Comparison of ENCODE assay signal across 8 mouse cellular contexts in the genomic region with DNA sequence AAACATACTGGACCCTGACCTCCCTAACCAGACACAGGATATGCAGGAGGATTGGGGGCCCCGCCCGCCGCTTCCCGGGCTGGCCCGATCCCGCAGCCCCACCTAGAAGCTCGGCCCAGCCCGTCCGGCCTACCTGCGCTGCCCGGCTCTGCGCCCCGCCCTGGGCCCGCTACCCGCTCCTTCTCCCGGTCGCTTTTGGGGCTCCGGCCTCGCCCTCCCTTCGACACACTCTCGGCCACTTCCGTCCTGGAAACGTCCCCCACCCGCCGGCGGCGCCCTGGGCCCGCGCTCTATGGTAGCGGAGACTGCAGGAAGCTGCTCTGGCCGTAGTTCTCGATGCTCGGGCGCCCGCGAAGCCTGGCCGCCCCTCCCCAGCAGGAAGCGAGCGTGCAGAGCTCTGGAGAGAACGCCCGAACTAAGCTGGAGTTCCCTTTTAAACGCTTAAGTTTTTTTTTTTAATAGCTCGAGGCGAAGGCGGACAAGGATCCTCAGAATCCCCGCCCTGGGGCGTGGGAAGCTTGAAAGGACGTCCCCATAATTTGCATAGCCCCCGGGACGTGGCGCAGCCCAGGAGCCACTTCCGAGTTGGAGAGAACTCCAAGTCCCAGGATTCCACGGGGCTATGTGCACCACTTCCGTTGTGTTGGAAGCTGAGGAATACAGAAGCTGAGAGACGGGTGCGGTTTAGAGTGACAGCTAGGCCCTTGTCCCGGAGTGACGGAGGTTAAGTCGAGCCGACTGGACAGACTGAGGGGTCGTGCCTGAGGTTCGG. TPM values are rescaled to one million over a fixed set of nuclear protein-coding genes. Genes with fewer than 3 reads are reported as not detected.
DNase-seq lines count a peak whose midpoint lies in the region; ATAC-seq lines count a peak whose summit lies in the region.

Gene Creb3 (plus strand): TSS at position 336 of the 772 bp plus-strand sequence.
Gene Tln1 (minus strand): TSS at position 695 of the 772 bp plus-strand sequence.

- 0% methylated on average over 62 of the region's 62 CpGs for WGBS in heart, embryonic 14.5 days
- under 1% methylated on average over 62 of the region's 62 CpGs for WGBS in liver, embryonic 13.5 days (ENCODE audit: insufficient replicate concordance)
- under 1% methylated on average over 62 of the region's 62 CpGs for WGBS in stomach, embryonic 16.5 days

- peaks cover 38 to 54% of the 10 kb centered on the region in 2 experiments for H3K4me1 ChIP-seq in heart, embryonic 14.5 days (ENCODE audit: control insufficient read depth in 2 of 2, insufficient read depth in 2 of 2, low read length in 2 of 2)
- H3K4me1 ChIP-seq in liver, embryonic 13.5 days (replicated peaks) = peaks cover 57% of the 10 kb centered on the region
- peaks cover 50% of the 10 kb centered on the region for H3K4me1 ChIP-seq in stomach, embryonic 16.5 days (ENCODE audit: control insufficient read depth, insufficient read depth, low read length)

- peak within 1 kb of the TSS; percentile 88 for H3K4me2 ChIP-seq in heart, embryonic 14.5 days (ENCODE audit: low read length)
- peak within 1 kb of the TSS; percentile 89 for H3K4me2 ChIP-seq in liver, embryonic 13.5 days
- peak within 1 kb of the TSS; percentile 96 for H3K4me2 ChIP-seq in stomach, embryonic 16.5 days (ENCODE audit: low read depth, low read length)

- peak; percentile 80 for ATAC-seq in CD4-positive, CD25-positive, alpha-beta regulatory T cell, adult 4 months
- ATAC-seq in heart, embryonic 14.5 days (ENCODE audit: insufficient number of reproducible peaks, insufficient read depth, low FRiP score, low read depth) = peak; percentile 85
- ATAC-seq in liver, embryonic 13.5 days (ENCODE audit: low read depth) = peak; percentile 87
- ATAC-seq in stomach, embryonic 16.5 days (ENCODE audit: insufficient read depth, low FRiP score) = peak; percentile 91

- H3K36me3 ChIP-seq in heart, embryonic 14.5 days (ENCODE audit: control insufficient read depth, insufficient read depth, low read length) = peaks cover 42% of the 10 kb centered on the region
- peaks cover 37% of the 10 kb centered on the region for H3K36me3 ChIP-seq in liver, embryonic 13.5 days
- H3K36me3 ChIP-seq in stomach, embryonic 16.5 days (ENCODE audit: control insufficient read depth, insufficient read depth, low read length) = peaks cover 20% of the 10 kb centered on the region; the same call in 1 of the 2 replicates

- no peaks in the 10 kb centered on the region for H3K9me3 ChIP-seq in heart, embryonic 14.5 days (ENCODE audit: control insufficient read depth, low read length)
- no peaks in the 10 kb centered on the region for H3K9me3 ChIP-seq in liver, embryonic 13.5 days (replicated peaks)
- H3K9me3 ChIP-seq in stomach, embryonic 16.5 days (replicated peaks; ENCODE audit: control insufficient read depth, low read length) = no peaks in the 10 kb centered on the region

- H3K9ac ChIP-seq in heart, embryonic 14.5 days (ENCODE audit: low read length) = peak within 1 kb of the TSS; percentile 99
- H3K9ac ChIP-seq in liver, embryonic 13.5 days = peak within 1 kb of the TSS; percentile 89
- peak within 1 kb of the TSS; percentile 98 for H3K9ac ChIP-seq in stomach, embryonic 16.5 days (ENCODE audit: low read length)

- DNase-seq in c-Kit-negative CD71-positive TER-119-positive erythroid progenitor cells, embryonic 14.5 days (ENCODE audit: low read depth, low spot score) = peak; percentile 90
- peak; percentile 94 for DNase-seq in fibroblast of lung, adult 2 months (ENCODE audit: low read depth)
- peak; percentile 97 for DNase-seq in kidney, postnatal 14 days
- DNase-seq in liver, embryonic 13.5 days = peak; percentile 94
- peak; percentile 94 for DNase-seq in neural tube, embryonic 10.5 days (ENCODE audit: extremely low spot score, low spot score)

- peak within 1 kb of the TSS; percentile 93 to 99 for H3K4me3 ChIP-seq in heart, embryonic 14.5 days (ENCODE audit: control insufficient read depth in 1 of 2, insufficient read depth in 1 of 2, low read depth in 1 of 2, low read length in 2 of 2)
- peak within 1 kb of the TSS; percentile 72 for H3K4me3 ChIP-seq in liver, embryonic 13.5 days (replicated peaks)
- H3K4me3 ChIP-seq in stomach, embryonic 16.5 days (replicated peaks; ENCODE audit: low read length) = peak within 1 kb of the TSS; percentile 93

- no peaks in the 10 kb centered on the region for H3K27me3 ChIP-seq in heart, embryonic 14.5 days (ENCODE audit: control insufficient read depth, insufficient read depth, low read length)
- no peaks in the 10 kb centered on the region for H3K27me3 ChIP-seq in liver, embryonic 13.5 days
- H3K27me3 ChIP-seq in stomach, embryonic 16.5 days (ENCODE audit: control insufficient read depth, insufficient read depth, low read length) = no peaks in the 10 kb centered on the region

- H3K27ac ChIP-seq in heart, embryonic 14.5 days (replicated peaks in 1 of 2; ENCODE audit: control insufficient read depth in 1 of 2, insufficient read depth in 1 of 2, low read depth in 2 of 2, low read length in 2 of 2) = peak within 1 kb of the TSS; percentile 100
- peak within 1 kb of the TSS; percentile 99 for H3K27ac ChIP-seq in liver, embryonic 13.5 days
- peak within 1 kb of the TSS; percentile 100 for H3K27ac ChIP-seq in stomach, embryonic 16.5 days (ENCODE audit: low read length)

RNA-seq across cellular contexts. Expression of gene Creb3, which starts in this region (rescaled TPM):
- 100 to 1,000 TPM; 114 to 125 TPM for polyA plus RNA-seq in CD4-positive, CD25-positive, alpha-beta regulatory T cell, adult 4 months (2017; shearing (Covaris generic))
- polyA plus RNA-seq in heart, embryonic 14.5 days (2014; fragmentation: Nextera tagmentation; extraction: Ambion mirVana) = 57.3 and 62.3 TPM in 2 replicates
- 20.6 and 21.9 TPM in 2 replicates for polyA plus RNA-seq in liver, embryonic 13.5 days (2015; fragmentation: Nextera tagmentation; extraction: Ambion mirVana)
- polyA plus RNA-seq in stomach, embryonic 16.5 days (2015; fragmentation: Nextera tagmentation; extraction: Ambion mirVana) = 71.4 and 84.7 TPM in 2 replicates

RNA-seq across cellular contexts. Expression of gene Tln1, which starts in this region (rescaled TPM):
- 100 to 1,000 TPM in 1 of 2 experiments, 10 to 100 TPM in 1; 83.5 to 103 TPM for polyA plus RNA-seq in CD4-positive, CD25-positive, alpha-beta regulatory T cell, adult 4 months (2017; shearing (Covaris generic))
- 77.5 and 90.9 TPM in 2 replicates for polyA plus RNA-seq in heart, embryonic 14.5 days (2014; fragmentation: Nextera tagmentation; extraction: Ambion mirVana)
- 38.6 and 42.4 TPM in 2 replicates for polyA plus RNA-seq in liver, embryonic 13.5 days (2015; fragmentation: Nextera tagmentation; extraction: Ambion mirVana)
- polyA plus RNA-seq in stomach, embryonic 16.5 days (2015; fragmentation: Nextera tagmentation; extraction: Ambion mirVana) = 62.6 and 64.8 TPM in 2 replicates

Comparison
In these comparisons a context has a peak if more than half of its experiments do, and no peak if none do; other contexts are left out.
1. Peak in every context shown above with its lines: DNase-seq, ATAC-seq, H3K4me3 ChIP-seq and H3K27ac ChIP-seq.